Mouse (Mus musculus): ENCODE results near the gene Habp4. TPM values are rescaled to one million over a fixed set of nuclear protein-coding genes. Genes with fewer than 3 reads are reported as not detected.

Gene Habp4
- 10 to 100 TPM; 27.8 to 31.1 TPM for polyA plus RNA-seq (2017; shearing (Covaris generic))

GRCm38 (mm10) chr13:64161548-64161915 is at the start of gene Habp4:
Habp4 (plus strand) TSS chr13:64161824.

DNA sequence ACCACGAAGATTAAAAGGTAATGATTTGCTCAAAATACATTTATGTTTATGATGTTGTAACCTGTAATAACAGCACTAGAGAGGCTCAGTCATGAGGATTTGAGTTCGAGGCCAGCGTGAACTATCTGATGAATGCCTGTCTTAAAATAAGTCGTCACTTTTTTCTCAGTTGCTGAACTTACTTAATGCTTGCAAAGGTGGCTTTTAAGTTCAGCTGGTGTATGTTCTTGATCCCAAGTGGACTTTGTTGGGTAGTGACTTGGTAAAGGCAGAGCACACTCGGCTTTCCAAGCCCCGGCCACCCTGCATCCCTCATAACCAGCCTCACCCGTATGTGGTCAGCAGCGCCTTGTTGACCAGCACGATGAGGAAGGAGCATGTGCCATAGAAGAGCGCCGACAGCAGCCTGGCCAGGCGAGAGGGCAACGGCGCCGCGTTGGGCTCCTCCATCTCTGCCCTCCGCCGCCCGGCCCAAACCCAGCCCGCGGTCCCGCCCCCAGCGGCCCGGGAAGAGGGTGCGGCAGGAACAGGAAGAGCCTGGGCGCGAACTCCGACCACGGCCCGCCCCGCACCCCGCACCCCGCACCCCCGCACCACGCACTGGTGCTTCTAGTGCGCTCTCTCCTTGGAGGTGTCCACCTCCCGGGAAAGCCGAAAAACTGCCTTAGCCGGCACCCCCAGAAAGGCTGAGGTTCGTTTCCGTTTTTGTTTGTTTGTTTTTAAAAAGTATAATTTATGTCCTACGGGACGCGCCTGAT is 32.6 kb upstream of the Habp4 start, which contains the start of gene Slc35d2:
Slc35d2 (minus strand) TSS at position 511 of the 758 bp plus-strand sequence.

DNA sequence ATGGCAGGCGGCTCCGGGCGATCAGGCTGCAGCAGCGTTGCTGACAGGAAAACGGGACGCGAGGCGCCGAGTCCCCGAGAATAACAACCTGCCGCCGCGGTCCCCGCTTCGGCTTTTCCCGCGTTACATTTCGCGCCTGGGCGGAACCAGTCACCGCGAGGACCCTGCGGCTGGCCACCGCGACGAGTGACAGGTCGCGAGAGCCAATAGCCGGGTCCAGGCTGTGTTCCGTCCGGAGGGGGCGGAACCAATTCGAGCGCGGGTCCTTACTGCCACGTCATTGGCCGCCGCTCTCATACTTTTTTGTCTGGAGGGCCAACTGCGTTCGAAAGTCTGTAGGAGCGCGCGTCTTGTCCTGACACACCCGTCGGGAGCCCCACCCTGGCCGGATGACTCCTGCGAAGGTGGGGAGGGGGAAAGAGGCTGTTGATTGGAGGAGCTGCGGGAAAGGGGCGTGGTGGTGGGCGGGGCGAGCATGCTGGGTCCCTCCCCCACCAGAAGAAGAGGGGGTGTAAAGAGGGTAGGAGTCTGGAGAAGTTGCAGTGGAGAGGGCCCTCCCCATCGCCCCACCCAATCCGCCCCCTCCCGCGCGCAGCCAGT is 8.4 kb upstream of the Habp4 start, which contains the start of gene Zfp367:
Zfp367 (minus strand) TSS at position 120 of the 600 bp plus-strand sequence.

Other genes with a start within 250 kb of the Habp4 start
- under 1 TPM; 0.49 to 0.80 TPM for gene Hsd17b3, start 72.6 kb upstream of the Habp4 start, polyA plus RNA-seq (2017; shearing (Covaris generic))
- gene Slc35d2, start 32.5 kb upstream of the Habp4 start, polyA plus RNA-seq (2017; shearing (Covaris generic)): 10 to 100 TPM; 27.4 to 28.9 TPM
- gene Zfp367, start 8.6 kb upstream of the Habp4 start, polyA plus RNA-seq (2017; shearing (Covaris generic)): 1 to 10 TPM; 7.0 to 9.5 TPM
- gene Cdc14b, start 113.5 kb downstream of the Habp4 start, polyA plus RNA-seq (2017; shearing (Covaris generic)): 1 to 10 TPM; 4.5 to 6.2 TPM
- gene Aaed1, start 150.9 kb downstream of the Habp4 start, polyA plus RNA-seq (2017; shearing (Covaris generic)): 10 to 100 TPM; 35.3 to 39.0 TPM
- gene Ctsl, start 209.1 kb downstream of the Habp4 start, polyA plus RNA-seq (2017; shearing (Covaris generic)): 10 to 100 TPM; 10.0 to 11.7 TPM

Measured in inflammation-experienced regulatory T-cells (primary cell).